Mouse (Mus musculus) forebrain, embryonic 10.5 days (tissue): ENCODE measurements at regions not wholly inside any gene's neighbourhood (a gene's known extent, or its start where the extent isn't known, plus 50 kb on each side); places are given as distances from the start of the nearest gene placed in this dataset.

ENCODE experiments used
- DNase-seq: peaks from one replicate; pipeline ENCODE4 v3.0.0-alpha.2; 2017; ENCODE audit warnings: low spot score; ENCODE audit errors: extremely low spot score
- H3K27ac ChIP-seq: fragments of 300-500 bp; sonication (generic); 2 replicates; pipeline ENCODE4 v1.5.1; 2016; ENCODE audit warnings: mild to moderate bottlenecking
- H3K27me3 ChIP-seq: fragments of 300-500 bp; sonication (generic); 2 replicates; pipeline ENCODE4 v1.6.1; 2016; ENCODE audit warnings: mild to moderate bottlenecking; ENCODE audit not compliant: poor library complexity, severe bottlenecking
- H3K36me3 ChIP-seq: fragments of 300-500 bp; sonication (generic); replicated peaks from 2 replicates; pipeline ENCODE4 v1.6.1; 2016; ENCODE audit warnings: mild to moderate bottlenecking, moderate library complexity
- H3K4me1 ChIP-seq: fragments of 300-500 bp; sonication (generic); 2 replicates; pipeline ENCODE4 v1.6.1; 2016
- H3K4me3 ChIP-seq: fragments of 300-500 bp; sonication (generic); 2 replicates; pipeline ENCODE4 v1.5.1; 2016; ENCODE audit warnings: mild to moderate bottlenecking, moderate library complexity
- H3K9me3 ChIP-seq: fragments of 300-500 bp; sonication (generic); 2 replicates; pipeline ENCODE4 v1.6.1; 2016; ENCODE audit warnings: mild to moderate bottlenecking, moderate library complexity
- WGBS: fragments of 180-500 bp; shearing (Covaris S2); methylation state at CpG from one replicate; pipeline ENCODE4 v1.1.7; 2016; 5-methylcytosine and 5-hydroxymethylcytosine counted together

DNA sequence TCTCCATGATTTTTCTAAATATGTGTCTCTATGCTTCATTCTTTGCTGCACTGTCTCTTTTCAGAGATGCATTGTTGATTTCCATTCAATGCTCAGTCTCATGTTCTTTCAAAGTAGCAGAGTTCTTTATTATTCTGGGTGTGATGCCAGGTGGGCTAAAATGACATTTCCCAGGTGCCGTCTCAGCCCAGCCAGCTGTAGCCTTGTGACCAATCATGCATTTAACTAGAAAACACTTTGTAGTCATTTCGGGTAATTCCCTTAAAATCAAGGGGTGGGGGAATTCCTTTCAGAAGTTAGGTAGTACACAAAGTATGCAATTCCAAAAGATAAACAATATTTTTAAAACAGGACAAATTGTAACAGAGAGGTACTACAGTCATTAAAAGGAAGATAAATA, 70.2 kb upstream of the Slc13a1 start:
- Histone ChIP-seq H3K36me3 (no peaks in the 10 kb centered on the region), H3K27me3 (no peaks in the 10 kb centered on the region), H3K27ac (no peak overlapping the region), H3K9me3 (no peaks in the 10 kb centered on the region), H3K4me1 (no peaks in the 10 kb centered on the region), H3K4me3 (no peak overlapping the region)
- 75% methylated on average over 2 of the region's 2 CpGs for WGBS
- DNase-seq, result no peak

DNA sequence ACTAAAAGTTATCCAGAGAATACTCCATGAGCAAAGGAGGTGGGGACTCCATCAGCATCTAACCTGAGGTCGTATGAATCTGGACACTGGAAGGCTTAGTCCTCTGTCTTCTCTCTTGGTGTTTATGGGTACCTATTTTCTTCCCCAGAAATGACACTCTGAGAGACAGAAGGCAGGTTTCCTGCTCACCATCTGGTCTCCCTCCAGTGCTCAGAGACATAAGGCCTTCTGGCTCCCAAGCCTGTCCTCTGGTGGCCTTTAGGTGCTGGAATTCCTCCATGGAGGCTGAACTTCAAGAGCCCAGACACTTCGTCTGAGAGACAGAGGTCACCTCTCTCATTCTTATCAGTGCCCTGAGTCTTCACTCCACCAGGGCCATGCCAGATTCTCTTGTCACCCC, 65.7 kb upstream of the Slc13a1 start:
- Histone ChIP-seq H3K27ac (no peak overlapping the region), H3K9me3 (no peaks in the 10 kb centered on the region), H3K4me3 (no peak overlapping the region), H3K4me1 (no peaks in the 10 kb centered on the region), H3K27me3 (no peaks in the 10 kb centered on the region), H3K36me3 (no peaks in the 10 kb centered on the region)
- no peak for DNase-seq
- WGBS, result 91% methylated on average over 2 of the region's 2 CpGs

DNA sequence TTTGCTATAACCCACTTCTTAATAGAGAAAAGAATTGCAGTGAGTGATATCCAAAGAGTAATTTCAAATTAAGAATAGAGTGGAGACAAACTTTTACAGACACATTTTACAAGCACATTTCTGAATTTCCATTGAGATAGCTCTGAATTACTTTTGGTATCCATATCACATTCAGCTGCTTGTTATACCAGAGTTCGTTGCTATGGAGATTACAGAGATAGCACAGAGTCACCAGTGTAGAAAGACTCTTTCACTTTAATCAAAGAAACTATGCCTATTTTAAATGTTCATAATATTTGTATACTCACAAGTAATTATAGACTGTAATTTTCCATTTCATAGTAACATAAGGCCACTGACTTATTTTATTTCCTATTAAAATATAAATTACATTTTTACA, 52.7 kb upstream of the Slc13a1 start:
- no peaks in the 10 kb centered on the region for H3K27me3 ChIP-seq
- H3K9me3 ChIP-seq, result no peaks in the 10 kb centered on the region
- 86% methylated on average over 1 of the region's 1 CpGs for WGBS
- H3K36me3 ChIP-seq, result no peaks in the 10 kb centered on the region
- no peak overlapping the region for H3K4me3 ChIP-seq
- no peaks in the 10 kb centered on the region for H3K4me1 ChIP-seq
- DNase-seq, result no peak
- no peak overlapping the region for H3K27ac ChIP-seq

DNA sequence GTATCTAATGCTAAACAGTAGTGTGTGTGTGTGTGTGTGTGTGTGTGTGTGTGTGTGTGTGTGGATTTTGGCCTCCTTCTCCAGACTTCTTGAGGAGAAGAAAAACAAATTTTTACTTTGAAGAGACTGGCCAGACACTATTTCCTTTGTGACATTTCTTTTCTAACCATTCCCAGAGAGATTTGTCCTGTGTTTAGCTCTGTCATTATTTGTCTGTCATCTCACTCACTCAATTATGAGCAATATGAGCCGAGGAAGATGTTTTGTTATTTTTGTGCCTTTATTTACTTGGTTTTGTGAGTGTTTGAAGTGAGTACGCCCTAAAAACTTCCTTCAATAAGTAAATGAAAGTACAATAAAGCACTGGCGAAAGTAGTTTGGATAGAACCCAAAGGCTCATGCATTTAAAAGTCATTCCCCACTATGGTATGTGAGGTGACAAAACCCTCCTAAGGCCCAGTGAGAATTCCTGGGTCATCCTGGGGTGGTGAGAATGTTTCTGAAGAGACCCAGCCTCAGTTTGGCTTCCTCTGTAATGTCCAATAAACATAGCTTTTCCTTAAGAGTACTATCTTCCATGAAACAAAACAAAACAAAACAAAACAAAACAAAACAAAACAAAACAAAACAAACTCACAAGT, 52.1 kb upstream of the Slc13a1 start:
- 84% methylated on average over 3 of the region's 3 CpGs for WGBS

More for the DNA sequence above, 52.1 kb upstream of the Slc13a1 start:
- Histone ChIP-seq H3K9me3 (no peaks in the 10 kb centered on the region), H3K27me3 (no peaks in the 10 kb centered on the region), H3K36me3 (no peaks in the 10 kb centered on the region), H3K27ac (no peak overlapping the region), H3K4me1 (no peaks in the 10 kb centered on the region), H3K4me3 (no peak overlapping the region)
- no peak for DNase-seq
